Mouse (Mus musculus): ENCODE data around the gene Mcu. TPM values are rescaled to one million over a fixed set of nuclear protein-coding genes. Genes with fewer than 3 reads are reported as not detected.

Gene Mcu
- polyA plus RNA-seq, 1 experiment from 2014 or later, result 24.2 TPM

GRCm38 (mm10) chr10:59541466-59541865 is 75.0 kb downstream of the Mcu start:
- H3K4me1 ChIP-seq (replicated peaks; ENCODE audit: control insufficient read depth, insufficient read depth, low read length), result peaks cover 12% of the 10 kb centered on the region
- no peak for ATAC-seq (replicated peaks; ENCODE audit: low FRiP score)
- 88% methylated on average over 11 of the region's 11 CpGs for WGBS
- no peak for DNase-seq (ENCODE audit: low spot score)
- H3K9ac ChIP-seq (ENCODE audit: low read depth, low read length), result no peak overlapping the region
- H3K27ac ChIP-seq (ENCODE audit: low read depth, low read length), result no peak overlapping the region
- no peak overlapping the region for H3K4me3 ChIP-seq (ENCODE audit: low read depth, low read length)
- H3K36me3 ChIP-seq (ENCODE audit: control insufficient read depth, insufficient read depth, low read length), result no peaks in the 10 kb centered on the region
- H3K27me3 ChIP-seq (replicated peaks; ENCODE audit: control insufficient read depth, insufficient read depth, low read length), result no peaks in the 10 kb centered on the region
- peaks cover 4% of the 10 kb centered on the region; the same call in 1 of the 2 replicates for H3K9me3 ChIP-seq (ENCODE audit: control insufficient read depth, low read length)
- no peak overlapping the region for H3K4me2 ChIP-seq

GRCm38 (mm10) chr10:59540596-59540995 is 75.9 kb downstream of the Mcu start:
- Histone ChIP-seq H3K27me3 (replicated peaks; ENCODE audit: control insufficient read depth, insufficient read depth, low read length) (no peaks in the 10 kb centered on the region), H3K9me3 (ENCODE audit: control insufficient read depth, low read length) (no peaks in the 10 kb centered on the region), H3K4me3 (ENCODE audit: low read depth, low read length) (no peak overlapping the region), H3K36me3 (ENCODE audit: control insufficient read depth, insufficient read depth, low read length) (no peaks in the 10 kb centered on the region), H3K9ac (ENCODE audit: low read depth, low read length) (no peak overlapping the region), H3K4me1 (replicated peaks; ENCODE audit: control insufficient read depth, insufficient read depth, low read length) (peaks cover 12% of the 10 kb centered on the region), H3K27ac (ENCODE audit: low read depth, low read length) (no peak overlapping the region), H3K4me2 (no peak overlapping the region)
- DNase-seq (ENCODE audit: low spot score) (no peak), ATAC-seq (replicated peaks; ENCODE audit: low FRiP score) (no peak)
- WGBS, result 74% methylated on average over 3 of the region's 3 CpGs

- ATAC-seq (replicated peaks; ENCODE audit: low FRiP score) (no peak), DNase-seq (ENCODE audit: low spot score) (no peak)
- H3K4me1 ChIP-seq (replicated peaks; ENCODE audit: control insufficient read depth, insufficient read depth, low read length), result peaks cover 12% of the 10 kb centered on the region
- H3K36me3 ChIP-seq (ENCODE audit: control insufficient read depth, insufficient read depth, low read length), result no peaks in the 10 kb centered on the region
- H3K4me3 ChIP-seq (ENCODE audit: low read depth, low read length), result no peak overlapping the region
- no peaks in the 10 kb centered on the region for H3K9me3 ChIP-seq (ENCODE audit: control insufficient read depth, low read length)
- no peak overlapping the region for H3K9ac ChIP-seq (ENCODE audit: low read depth, low read length)
- no peaks in the 10 kb centered on the region for H3K27me3 ChIP-seq (replicated peaks; ENCODE audit: control insufficient read depth, insufficient read depth, low read length)
- no peak overlapping the region for H3K27ac ChIP-seq (ENCODE audit: low read depth, low read length)
- H3K4me2 ChIP-seq, result peak overlapping the region; percentile 64
- whole genome bisulfite sequencing, result 76% methylated on average over 3 of the region's 3 CpGs
These were observed 76.4 kb downstream of the Mcu start for GRCm38 (mm10) chr10:59540081-59540480.

DNA sequence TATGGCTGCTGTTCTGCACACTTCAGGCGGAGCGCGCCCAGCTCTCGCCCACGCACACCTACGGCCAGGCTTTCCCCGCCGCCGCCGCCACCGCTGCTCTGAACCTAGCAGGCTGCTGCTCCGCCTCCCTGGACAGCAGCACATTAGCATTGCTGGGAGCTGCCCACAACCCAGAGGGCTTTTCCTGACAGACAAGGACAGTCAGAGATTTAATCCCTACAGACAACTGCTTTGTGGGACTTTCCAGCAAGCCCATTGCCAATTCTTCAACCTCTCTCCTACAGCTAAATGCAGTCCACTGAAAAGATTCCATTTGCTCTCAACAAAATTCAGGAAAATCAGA is 77.0 kb downstream of the Mcu start:
- ATAC-seq (replicated peaks; ENCODE audit: low FRiP score) (peak; percentile 53; the same call in 1 of the 2 replicates), DNase-seq (ENCODE audit: low spot score) (peak; percentile 61)
- peaks cover 12% of the 10 kb centered on the region for H3K4me1 ChIP-seq (replicated peaks; ENCODE audit: control insufficient read depth, insufficient read depth, low read length)
- peak overlapping the region; percentile 10; the same call in 1 of the 2 replicates for H3K4me3 ChIP-seq (ENCODE audit: low read depth, low read length)
- no peak overlapping the region for H3K27ac ChIP-seq (ENCODE audit: low read depth, low read length)
- H3K9me3 ChIP-seq (ENCODE audit: control insufficient read depth, low read length), result no peaks in the 10 kb centered on the region
- no peak overlapping the region for H3K9ac ChIP-seq (ENCODE audit: low read depth, low read length)
- peak overlapping the region; percentile 64 for H3K4me2 ChIP-seq
- no peaks in the 10 kb centered on the region for H3K27me3 ChIP-seq (replicated peaks; ENCODE audit: control insufficient read depth, insufficient read depth, low read length)
- no peaks in the 10 kb centered on the region for H3K36me3 ChIP-seq (ENCODE audit: control insufficient read depth, insufficient read depth, low read length)
- 5% methylated on average over 12 of the region's 12 CpGs for WGBS

DNA sequence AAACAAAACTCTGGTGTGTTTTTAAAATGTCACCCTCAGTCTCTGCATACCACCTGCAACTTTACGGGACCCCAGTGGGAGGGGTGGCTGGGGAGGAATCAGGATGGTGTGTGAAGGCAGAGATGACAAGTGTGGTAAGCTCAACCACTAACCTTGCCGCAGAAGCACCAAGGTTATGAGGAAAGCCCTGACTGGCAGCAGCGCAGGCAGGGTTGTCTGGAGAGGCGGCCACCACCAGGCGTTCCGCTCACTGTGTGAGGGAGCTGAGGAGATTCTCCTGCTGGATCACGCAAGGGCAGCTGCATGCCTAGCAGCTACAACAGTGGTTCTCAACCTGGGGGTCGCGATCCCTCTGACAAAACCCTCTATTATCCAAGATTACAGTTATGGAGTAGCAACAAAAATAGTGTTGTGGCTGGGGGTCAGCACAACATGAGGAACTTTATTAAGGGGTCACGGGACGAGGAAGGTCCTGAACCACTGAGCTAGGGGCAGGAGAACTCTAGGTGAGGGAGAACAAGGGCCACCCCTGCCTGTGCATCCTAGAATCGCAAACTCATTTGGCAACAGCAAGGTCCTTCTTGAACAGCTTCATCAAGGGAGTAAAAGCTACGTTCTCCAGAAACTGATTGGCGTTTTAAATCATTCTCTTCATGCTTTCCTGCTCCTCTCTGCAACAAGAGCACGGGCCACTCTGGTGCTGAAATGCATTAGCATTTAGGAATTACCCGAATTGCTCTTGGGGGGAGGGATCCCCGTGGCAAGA is 77.5 kb downstream of the Mcu start:
- no peak for DNase-seq (ENCODE audit: low spot score)
- no peaks in the 10 kb centered on the region for H3K27me3 ChIP-seq (replicated peaks; ENCODE audit: control insufficient read depth, insufficient read depth, low read length)
- peaks cover 12% of the 10 kb centered on the region for H3K4me1 ChIP-seq (replicated peaks; ENCODE audit: control insufficient read depth, insufficient read depth, low read length)
- no peaks in the 10 kb centered on the region for H3K9me3 ChIP-seq (ENCODE audit: control insufficient read depth, low read length)
- H3K36me3 ChIP-seq (ENCODE audit: control insufficient read depth, insufficient read depth, low read length), result no peaks in the 10 kb centered on the region
- no peak overlapping the region for H3K27ac ChIP-seq (ENCODE audit: low read depth, low read length)
- peak overlapping the region; percentile 64 for H3K4me2 ChIP-seq
- no peak overlapping the region for H3K9ac ChIP-seq (ENCODE audit: low read depth, low read length)
- 40% methylated on average over 17 of the region's 17 CpGs for WGBS
- ATAC-seq (replicated peaks; ENCODE audit: low FRiP score), result no peak
- H3K4me3 ChIP-seq (ENCODE audit: low read depth, low read length), result peak overlapping the region; percentile 10; the same call in 1 of the 2 replicates

GRCm38 (mm10) chr10:59538063-59538462 is 78.4 kb downstream of the Mcu start:
- Histone ChIP-seq H3K4me3 (ENCODE audit: low read depth, low read length) (no peak overlapping the region), H3K27ac (ENCODE audit: low read depth, low read length) (no peak overlapping the region), H3K36me3 (ENCODE audit: control insufficient read depth, insufficient read depth, low read length) (no peaks in the 10 kb centered on the region), H3K9ac (ENCODE audit: low read depth, low read length) (no peak overlapping the region), H3K4me1 (replicated peaks; ENCODE audit: control insufficient read depth, insufficient read depth, low read length) (peaks cover 12% of the 10 kb centered on the region), H3K9me3 (ENCODE audit: control insufficient read depth, low read length) (no peaks in the 10 kb centered on the region), H3K4me2 (no peak overlapping the region), H3K27me3 (replicated peaks; ENCODE audit: control insufficient read depth, insufficient read depth, low read length) (no peaks in the 10 kb centered on the region)
- ATAC-seq (replicated peaks; ENCODE audit: low FRiP score), result no peak
- 85% methylated on average over 6 of the region's 6 CpGs for WGBS
- DNase-seq (ENCODE audit: low spot score), result no peak

DNA sequence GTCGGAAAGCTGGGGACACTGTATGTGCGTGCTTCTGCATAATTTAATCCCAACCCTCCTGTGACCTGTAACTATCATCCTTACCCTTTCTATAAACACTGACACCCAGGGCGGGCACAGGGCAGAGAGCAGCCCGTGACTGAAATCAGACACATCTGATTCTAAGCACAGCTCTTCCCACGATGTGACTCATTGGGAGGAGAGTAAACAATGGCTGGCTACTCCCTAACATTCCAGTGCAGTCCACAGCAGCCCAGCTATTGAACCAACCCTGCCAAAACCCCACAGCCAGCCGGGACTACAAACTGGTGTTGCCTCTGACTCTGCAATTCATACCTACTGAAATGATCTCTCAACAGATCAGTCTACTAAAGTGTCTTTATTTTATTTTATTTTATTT is 78.9 kb downstream of the Mcu start:
- Histone ChIP-seq H3K27ac (ENCODE audit: low read depth, low read length) (no peak overlapping the region), H3K4me3 (ENCODE audit: low read depth, low read length) (no peak overlapping the region), H3K4me2 (no peak overlapping the region), H3K9me3 (ENCODE audit: control insufficient read depth, low read length) (no peaks in the 10 kb centered on the region), H3K9ac (ENCODE audit: low read depth, low read length) (no peak overlapping the region), H3K36me3 (ENCODE audit: control insufficient read depth, insufficient read depth, low read length) (no peaks in the 10 kb centered on the region), H3K27me3 (replicated peaks; ENCODE audit: control insufficient read depth, insufficient read depth, low read length) (no peaks in the 10 kb centered on the region), H3K4me1 (replicated peaks; ENCODE audit: control insufficient read depth, insufficient read depth, low read length) (peaks cover 12% of the 10 kb centered on the region)
- 65% methylated on average over 6 of the region's 6 CpGs for WGBS
- DNase-seq (ENCODE audit: low spot score) (no peak), ATAC-seq (replicated peaks; ENCODE audit: low FRiP score) (no peak)

GRCm38 (mm10) chr10:59532256-59532655 is 84.2 kb downstream of the Mcu start:
- Histone ChIP-seq H3K27ac (ENCODE audit: low read depth, low read length) (no peak overlapping the region), H3K4me2 (no peak overlapping the region), H3K9ac (ENCODE audit: low read depth, low read length) (no peak overlapping the region), H3K36me3 (ENCODE audit: control insufficient read depth, insufficient read depth, low read length) (no peaks in the 10 kb centered on the region), H3K4me1 (replicated peaks; ENCODE audit: control insufficient read depth, insufficient read depth, low read length) (no peaks in the 10 kb centered on the region), H3K4me3 (ENCODE audit: low read depth, low read length) (no peak overlapping the region), H3K9me3 (ENCODE audit: control insufficient read depth, low read length) (no peaks in the 10 kb centered on the region), H3K27me3 (replicated peaks; ENCODE audit: control insufficient read depth, insufficient read depth, low read length) (no peaks in the 10 kb centered on the region)
- ATAC-seq (replicated peaks; ENCODE audit: low FRiP score), result no peak
- WGBS, result 86% methylated on average over 6 of the region's 6 CpGs
- DNase-seq (ENCODE audit: low spot score), result no peak

GRCm38 (mm10) chr10:59527819-59528218 is 88.7 kb downstream of the Mcu start:
- H3K27ac ChIP-seq (ENCODE audit: low read depth, low read length), result no peak overlapping the region
- H3K4me1 ChIP-seq (replicated peaks; ENCODE audit: control insufficient read depth, insufficient read depth, low read length), result no peaks in the 10 kb centered on the region
- H3K9me3 ChIP-seq (ENCODE audit: control insufficient read depth, low read length), result no peaks in the 10 kb centered on the region
- H3K9ac ChIP-seq (ENCODE audit: low read depth, low read length), result no peak overlapping the region
- H3K27me3 ChIP-seq (replicated peaks; ENCODE audit: control insufficient read depth, insufficient read depth, low read length), result no peaks in the 10 kb centered on the region
- H3K36me3 ChIP-seq (ENCODE audit: control insufficient read depth, insufficient read depth, low read length), result no peaks in the 10 kb centered on the region
- DNase-seq (ENCODE audit: low spot score) (no peak), ATAC-seq (replicated peaks; ENCODE audit: low FRiP score) (no peak)
- no peak overlapping the region for H3K4me3 ChIP-seq (ENCODE audit: low read depth, low read length)
- H3K4me2 ChIP-seq, result no peak overlapping the region
- 92% methylated on average over 5 of the region's 5 CpGs for WGBS
